Mouse (Mus musculus): Measurements from ENCODE around the gene Nostrin. TPM values are rescaled to one million over a fixed set of nuclear protein-coding genes. Genes with fewer than 3 reads are reported as not detected.

The Nostrin gene
- polyA plus RNA-seq, 1 experiment = 0.13 TPM

- no peak overlapping the region for H3K4me2 ChIP-seq (ENCODE audit: low read depth)
- TF ChIP-seq REST (IDR thresholded peaks at IDR 0.05; ENCODE audit: insufficient read depth, insufficient read length) (no peak), POLR2A (IDR thresholded peaks at IDR 0.05; ENCODE audit: insufficient read length, low read depth) (no peak), CEBPB (IDR thresholded peaks at IDR 0.05; ENCODE audit: insufficient read depth, poor library complexity, severe bottlenecking) (no peak), SRF (IDR thresholded peaks at IDR 0.05; ENCODE audit: control insufficient read depth, insufficient read length, low read depth) (no peak), MYOD1 (IDR thresholded peaks at IDR 0.05; ENCODE audit: control insufficient read depth in 1 of 3, insufficient read length in 2 of 3, low read depth in 2 of 3) (no peak), E2F4 (IDR thresholded peaks at IDR 0.05; ENCODE audit: insufficient read depth) (no peak)
- H3K27me3 ChIP-seq (ENCODE audit: control insufficient read depth, insufficient read depth, insufficient read length) = no peaks in the 10 kb centered on the region
- no peaks in the 10 kb centered on the region for H3K79me2 ChIP-seq (ENCODE audit: control insufficient read depth, insufficient read depth)
- H3ac ChIP-seq (ENCODE audit: control insufficient read depth, insufficient read length) = no peak overlapping the region
- no peak overlapping the region for H3K4me3 ChIP-seq
- H3K36me3 ChIP-seq (ENCODE audit: control insufficient read depth, insufficient read depth) = no peaks in the 10 kb centered on the region
Observed at GRCm38 (mm10) chr2:69140215-69140614, 4.6 kb downstream of the Nostrin start.

- Histone ChIP-seq H3K4me3 (no peak overlapping the region), H3K36me3 (ENCODE audit: control insufficient read depth, insufficient read depth) (no peaks in the 10 kb centered on the region), H3K4me2 (ENCODE audit: low read depth) (no peak overlapping the region), H3ac (ENCODE audit: control insufficient read depth, insufficient read length) (no peak overlapping the region), H3K27me3 (ENCODE audit: control insufficient read depth, insufficient read depth, insufficient read length) (no peaks in the 10 kb centered on the region), H3K79me2 (ENCODE audit: control insufficient read depth, insufficient read depth) (no peaks in the 10 kb centered on the region)
- TF ChIP-seq SRF (IDR thresholded peaks at IDR 0.05; ENCODE audit: control insufficient read depth, insufficient read length, low read depth) = no peak
- TF ChIP-seq TCF12 (IDR thresholded peaks at IDR 0.05; ENCODE audit: insufficient read depth, poor library complexity, severe bottlenecking) = no peak
- no peak for TF ChIP-seq USF1 (IDR thresholded peaks at IDR 0.05; ENCODE audit: low read depth)
Observed at GRCm38 (mm10) chr2:69140816-69141215, 5.2 kb downstream of the Nostrin start.

GRCm38 (mm10) chr2:69148691-69149090 is 13.1 kb downstream of the Nostrin start:
- no peaks in the 10 kb centered on the region for H3K27me3 ChIP-seq (ENCODE audit: control insufficient read depth, insufficient read depth, insufficient read length)
- H3K4me3 ChIP-seq = no peak overlapping the region
- no peaks in the 10 kb centered on the region for H3K79me2 ChIP-seq (ENCODE audit: control insufficient read depth, insufficient read depth)
- TF ChIP-seq MAX (IDR thresholded peaks at IDR 0.05; ENCODE audit: low read depth) (no peak), CEBPB (IDR thresholded peaks at IDR 0.05; ENCODE audit: insufficient read depth, poor library complexity, severe bottlenecking) (no peak), MYOG (IDR thresholded peaks at IDR 0.05; ENCODE audit: control insufficient read depth in 1 of 3, insufficient read depth in 1 of 3, insufficient read length in 2 of 3, low read depth in 2 of 3) (no peak), E2F4 (IDR thresholded peaks at IDR 0.05; ENCODE audit: insufficient read depth) (no peak), REST (IDR thresholded peaks at IDR 0.05; ENCODE audit: insufficient read depth, insufficient read length) (no peak), MYOD1 (IDR thresholded peaks at IDR 0.05; ENCODE audit: control insufficient read depth in 1 of 3, insufficient read length in 2 of 3, low read depth in 2 of 3) (no peak), POLR2A (IDR thresholded peaks at IDR 0.05; ENCODE audit: insufficient read length, low read depth) (no peak), TCF12 (IDR thresholded peaks at IDR 0.05; ENCODE audit: insufficient read depth, poor library complexity, severe bottlenecking) (no peak), TCF3 (IDR thresholded peaks at IDR 0.05; ENCODE audit: insufficient read length, low read depth) (no peak), USF1 (IDR thresholded peaks at IDR 0.05; ENCODE audit: low read depth) (no peak)
- H3K4me2 ChIP-seq (ENCODE audit: low read depth) = no peak overlapping the region
- H3ac ChIP-seq (ENCODE audit: control insufficient read depth, insufficient read length) = no peak overlapping the region
- H3K36me3 ChIP-seq (ENCODE audit: control insufficient read depth, insufficient read depth) = no peaks in the 10 kb centered on the region

GRCm38 (mm10) chr2:69149154-69149553 is 13.6 kb downstream of the Nostrin start:
- H3K4me2 ChIP-seq (ENCODE audit: low read depth) = no peak overlapping the region
- no peaks in the 10 kb centered on the region for H3K36me3 ChIP-seq (ENCODE audit: control insufficient read depth, insufficient read depth)
- H3ac ChIP-seq (ENCODE audit: control insufficient read depth, insufficient read length) = no peak overlapping the region
- TF ChIP-seq CEBPB (IDR thresholded peaks at IDR 0.05; ENCODE audit: insufficient read depth, poor library complexity, severe bottlenecking) (no peak), E2F4 (IDR thresholded peaks at IDR 0.05; ENCODE audit: insufficient read depth) (no peak), TCF3 (IDR thresholded peaks at IDR 0.05; ENCODE audit: insufficient read length, low read depth) (no peak), TCF12 (IDR thresholded peaks at IDR 0.05; ENCODE audit: insufficient read depth, poor library complexity, severe bottlenecking) (no peak), MYOD1 (IDR thresholded peaks at IDR 0.05; ENCODE audit: control insufficient read depth in 1 of 3, insufficient read length in 2 of 3, low read depth in 2 of 3) (no peak), REST (IDR thresholded peaks at IDR 0.05; ENCODE audit: insufficient read depth, insufficient read length) (no peak), MYOG (IDR thresholded peaks at IDR 0.05; ENCODE audit: control insufficient read depth in 1 of 3, insufficient read depth in 1 of 3, insufficient read length in 2 of 3, low read depth in 2 of 3) (no peak), MAX (IDR thresholded peaks at IDR 0.05; ENCODE audit: low read depth) (no peak), POLR2A (IDR thresholded peaks at IDR 0.05; ENCODE audit: insufficient read length, low read depth) (no peak), POLR2AphosphoS2 (IDR thresholded peaks at IDR 0.05; ENCODE audit: insufficient read length, low read depth) (no peak), USF1 (IDR thresholded peaks at IDR 0.05; ENCODE audit: low read depth) (no peak), SRF (IDR thresholded peaks at IDR 0.05; ENCODE audit: control insufficient read depth, insufficient read length, low read depth) (no peak)
- H3K4me3 ChIP-seq = no peak overlapping the region
- no peaks in the 10 kb centered on the region for H3K27me3 ChIP-seq (ENCODE audit: control insufficient read depth, insufficient read depth, insufficient read length)
- no peaks in the 10 kb centered on the region for H3K79me2 ChIP-seq (ENCODE audit: control insufficient read depth, insufficient read depth)

- no peak overlapping the region for H3K4me2 ChIP-seq (ENCODE audit: low read depth)
- no peak overlapping the region for H3ac ChIP-seq (ENCODE audit: control insufficient read depth, insufficient read length)
- no peaks in the 10 kb centered on the region for H3K36me3 ChIP-seq (ENCODE audit: control insufficient read depth, insufficient read depth)
- no peaks in the 10 kb centered on the region for H3K79me2 ChIP-seq (ENCODE audit: control insufficient read depth, insufficient read depth)
- H3K4me3 ChIP-seq = no peak overlapping the region
- TF ChIP-seq E2F4 (IDR thresholded peaks at IDR 0.05; ENCODE audit: insufficient read depth) = no peak
- TF ChIP-seq CEBPB (IDR thresholded peaks at IDR 0.05; ENCODE audit: insufficient read depth, poor library complexity, severe bottlenecking) = no peak
- no peak for TF ChIP-seq POLR2A (IDR thresholded peaks at IDR 0.05; ENCODE audit: insufficient read length, low read depth)
- no peak for TF ChIP-seq SRF (IDR thresholded peaks at IDR 0.05; ENCODE audit: control insufficient read depth, insufficient read length, low read depth)
- no peak for TF ChIP-seq MAX (IDR thresholded peaks at IDR 0.05; ENCODE audit: low read depth)
- TF ChIP-seq REST (IDR thresholded peaks at IDR 0.05; ENCODE audit: insufficient read depth, insufficient read length) = no peak
- TF ChIP-seq POLR2AphosphoS2 (IDR thresholded peaks at IDR 0.05; ENCODE audit: insufficient read length, low read depth) = no peak
- no peak for TF ChIP-seq TCF12 (IDR thresholded peaks at IDR 0.05; ENCODE audit: insufficient read depth, poor library complexity, severe bottlenecking)
- TF ChIP-seq MYOG (IDR thresholded peaks at IDR 0.05; ENCODE audit: control insufficient read depth in 1 of 3, insufficient read depth in 1 of 3, insufficient read length in 2 of 3, low read depth in 2 of 3) = no peak
- no peak for TF ChIP-seq TCF3 (IDR thresholded peaks at IDR 0.05; ENCODE audit: insufficient read length, low read depth)
- TF ChIP-seq USF1 (IDR thresholded peaks at IDR 0.05; ENCODE audit: low read depth) = no peak
- TF ChIP-seq MYOD1 (IDR thresholded peaks at IDR 0.05; ENCODE audit: control insufficient read depth in 1 of 3, insufficient read length in 2 of 3, low read depth in 2 of 3) = no peak
- H3K27me3 ChIP-seq (ENCODE audit: control insufficient read depth, insufficient read depth, insufficient read length) = no peaks in the 10 kb centered on the region
Observed at GRCm38 (mm10) chr2:69150841-69151240, 15.2 kb downstream of the Nostrin start.

Measured in myocyte (in vitro differentiated cells).